Mouse (Mus musculus): ENCODE results near the gene Gmfb. TPM values are rescaled to one million over a fixed set of nuclear protein-coding genes. Genes with fewer than 3 reads are reported as not detected.
A peak's percentile ranks its signal among the peaks of the same experiment; 100 is the strongest.
"Not testable (repeated sequence)": the region's sequence is repeated elsewhere in the genome, so short reads cannot be mapped to it uniquely, and the experiment has no call there.

Gmfb gene
- polyA plus RNA-seq, 1 experiment: 23.9 TPM

- Histone ChIP-seq H3K27me3 (ENCODE audit: control insufficient read depth, insufficient read depth, low read length) (no peaks in the 10 kb centered on the region), H3K27ac (ENCODE audit: control insufficient read depth, insufficient read depth, low read length) (no peak overlapping the region), H3K4me3 (ENCODE audit: control insufficient read depth, insufficient read depth, low read length) (no peak overlapping the region), H3K4me1 (replicated peaks; ENCODE audit: control insufficient read depth, insufficient read depth, low read length) (peaks cover 5% of the 10 kb centered on the region), H3K36me3 (ENCODE audit: control insufficient read depth, insufficient read depth, low read length) (no peaks in the 10 kb centered on the region)
- no peak for DNase-seq
- no peak for TF ChIP-seq POLR2A (IDR thresholded peaks at IDR 0.05; ENCODE audit: control insufficient read depth, extremely low read depth, insufficient read depth, low read length, poor library complexity)
- no peak for TF ChIP-seq CTCF (IDR thresholded peaks at IDR 0.05; ENCODE audit: borderline replicate concordance, control insufficient read depth, extremely low read depth, insufficient read depth, low read length, poor library complexity)
- WGBS: 92% methylated on average over 2 of the region's 2 CpGs
Measured at GRCm38 (mm10) chr14:46823996-46824395, 2.0 kb upstream of the Gmfb start.

DNA sequence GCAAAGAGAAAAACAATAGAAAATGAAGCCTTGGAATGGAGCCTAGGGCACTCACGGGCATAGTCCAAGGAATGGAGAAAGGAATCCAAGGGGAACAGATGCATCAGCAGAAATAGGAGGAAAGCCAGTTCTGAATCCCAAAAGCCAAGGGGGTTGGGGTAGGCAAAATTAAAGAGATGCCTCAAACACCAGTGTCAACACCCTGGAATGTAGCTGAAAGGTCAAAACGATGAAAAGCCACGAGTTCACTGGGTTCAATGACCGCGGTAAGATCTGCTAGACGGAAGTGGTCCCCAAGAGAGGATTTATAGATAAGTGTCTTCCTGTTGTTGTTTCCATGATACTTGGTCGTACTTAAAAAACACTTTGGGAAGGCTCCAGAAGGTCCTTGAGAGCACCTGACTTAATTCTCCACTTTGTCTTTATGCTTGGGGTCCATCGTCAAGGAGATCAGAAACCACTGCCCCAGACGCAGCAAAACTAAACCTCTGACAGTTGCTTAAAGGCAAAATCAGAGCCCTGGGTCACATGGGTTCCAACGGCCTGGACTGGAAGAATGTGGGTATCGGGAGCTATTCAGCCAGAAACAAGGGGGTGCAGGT is 670 bp downstream of the Gmfb start:
- H3K36me3 ChIP-seq (ENCODE audit: control insufficient read depth, insufficient read depth, low read length): no peaks in the 10 kb centered on the region
- no peaks in the 10 kb centered on the region for H3K27me3 ChIP-seq (ENCODE audit: control insufficient read depth, insufficient read depth, low read length)
- H3K27ac ChIP-seq (ENCODE audit: control insufficient read depth, insufficient read depth, low read length): peak overlapping the region; percentile 9
- H3K4me1 ChIP-seq (replicated peaks; ENCODE audit: control insufficient read depth, insufficient read depth, low read length): peaks cover 5% of the 10 kb centered on the region
- peak overlapping the region; percentile 85 for H3K4me3 ChIP-seq (ENCODE audit: control insufficient read depth, insufficient read depth, low read length)
- WGBS: 1% methylated on average over 11 of the region's 11 CpGs
- TF ChIP-seq POLR2A (IDR thresholded peaks at IDR 0.05; ENCODE audit: control insufficient read depth, extremely low read depth, insufficient read depth, low read length, poor library complexity) (no peak), CTCF (IDR thresholded peaks at IDR 0.05; ENCODE audit: borderline replicate concordance, control insufficient read depth, extremely low read depth, insufficient read depth, low read length, poor library complexity) (no peak)
- no peak for DNase-seq

GRCm38 (mm10) chr14:46819961-46820360 is 2.1 kb downstream of the Gmfb start:
- not testable (repeated sequence) for H3K4me1 ChIP-seq (replicated peaks; ENCODE audit: control insufficient read depth, insufficient read depth, low read length); H3K4me3 ChIP-seq (ENCODE audit: control insufficient read depth, insufficient read depth, low read length); H3K36me3 ChIP-seq (ENCODE audit: control insufficient read depth, insufficient read depth, low read length); H3K27ac ChIP-seq (ENCODE audit: control insufficient read depth, insufficient read depth, low read length); DNase-seq; H3K27me3 ChIP-seq (ENCODE audit: control insufficient read depth, insufficient read depth, low read length)
- 89% methylated on average over 6 of the region's 6 CpGs for WGBS

DNA sequence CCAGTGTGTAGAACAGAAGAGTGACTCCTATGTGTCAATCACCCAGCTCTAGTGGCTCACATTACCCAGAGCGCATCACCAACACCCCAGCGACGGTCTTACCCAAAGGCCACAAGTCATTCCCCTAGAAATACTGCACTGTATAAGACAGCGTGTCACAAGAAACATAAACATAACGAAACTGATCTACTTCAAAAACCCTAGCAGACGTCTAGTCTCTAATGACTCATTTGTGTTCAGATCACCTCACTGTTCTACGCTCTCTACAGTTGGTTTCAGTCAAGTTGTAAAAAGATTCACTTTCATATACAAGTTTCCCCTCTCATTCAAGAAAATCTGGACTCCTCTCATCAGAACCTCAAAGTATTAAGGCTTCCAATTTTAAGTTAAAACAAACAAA is 3.3 kb downstream of the Gmfb start:
- DNase-seq: no peak
- Histone ChIP-seq H3K27ac (ENCODE audit: control insufficient read depth, insufficient read depth, low read length) (no peak overlapping the region), H3K4me1 (replicated peaks; ENCODE audit: control insufficient read depth, insufficient read depth, low read length) (peaks cover 5% of the 10 kb centered on the region), H3K36me3 (ENCODE audit: control insufficient read depth, insufficient read depth, low read length) (peaks cover 14% of the 10 kb centered on the region), H3K4me3 (ENCODE audit: control insufficient read depth, insufficient read depth, low read length) (no peak overlapping the region), H3K27me3 (ENCODE audit: control insufficient read depth, insufficient read depth, low read length) (no peaks in the 10 kb centered on the region)
- 94% methylated on average over 7 of the region's 7 CpGs for WGBS
- TF ChIP-seq CTCF (IDR thresholded peaks at IDR 0.05; ENCODE audit: borderline replicate concordance, control insufficient read depth, extremely low read depth, insufficient read depth, low read length, poor library complexity): no peak
- no peak for TF ChIP-seq POLR2A (IDR thresholded peaks at IDR 0.05; ENCODE audit: control insufficient read depth, extremely low read depth, insufficient read depth, low read length, poor library complexity)

GRCm38 (mm10) chr14:46816916-46817622 is 5.0 kb downstream of the Gmfb start:
- Histone ChIP-seq H3K27ac (ENCODE audit: control insufficient read depth, insufficient read depth, low read length) (no peak overlapping the region), H3K27me3 (ENCODE audit: control insufficient read depth, insufficient read depth, low read length) (no peaks in the 10 kb centered on the region), H3K36me3 (ENCODE audit: control insufficient read depth, insufficient read depth, low read length) (peaks cover 26% of the 10 kb centered on the region), H3K4me1 (replicated peaks; ENCODE audit: control insufficient read depth, insufficient read depth, low read length) (peaks cover 5% of the 10 kb centered on the region), H3K4me3 (ENCODE audit: control insufficient read depth, insufficient read depth, low read length) (no peak overlapping the region)
- WGBS: 94% methylated on average over 8 of the region's 8 CpGs
- DNase-seq: no peak
- TF ChIP-seq POLR2A (IDR thresholded peaks at IDR 0.05; ENCODE audit: control insufficient read depth, extremely low read depth, insufficient read depth, low read length, poor library complexity): no peak
- TF ChIP-seq CTCF (IDR thresholded peaks at IDR 0.05; ENCODE audit: borderline replicate concordance, control insufficient read depth, extremely low read depth, insufficient read depth, low read length, poor library complexity): no peak

- DNase-seq: no peak
- H3K27ac ChIP-seq (ENCODE audit: control insufficient read depth, insufficient read depth, low read length): no peak overlapping the region
- H3K4me3 ChIP-seq (ENCODE audit: control insufficient read depth, insufficient read depth, low read length): no peak overlapping the region
- H3K27me3 ChIP-seq (ENCODE audit: control insufficient read depth, insufficient read depth, low read length): no peaks in the 10 kb centered on the region
- no peak for TF ChIP-seq POLR2A (IDR thresholded peaks at IDR 0.05; ENCODE audit: control insufficient read depth, extremely low read depth, insufficient read depth, low read length, poor library complexity)
- no peak for TF ChIP-seq CTCF (IDR thresholded peaks at IDR 0.05; ENCODE audit: borderline replicate concordance, control insufficient read depth, extremely low read depth, insufficient read depth, low read length, poor library complexity)
- H3K36me3 ChIP-seq (ENCODE audit: control insufficient read depth, insufficient read depth, low read length): peaks cover 39% of the 10 kb centered on the region
- peaks cover 2% of the 10 kb centered on the region for H3K4me1 ChIP-seq (replicated peaks; ENCODE audit: control insufficient read depth, insufficient read depth, low read length)
- WGBS: 95% methylated on average over 6 of the region's 6 CpGs
Measured at GRCm38 (mm10) chr14:46815640-46816039, 6.4 kb downstream of the Gmfb start.

- peaks cover 35% of the 10 kb centered on the region for H3K36me3 ChIP-seq (ENCODE audit: control insufficient read depth, insufficient read depth, low read length)
- no peaks in the 10 kb centered on the region for H3K27me3 ChIP-seq (ENCODE audit: control insufficient read depth, insufficient read depth, low read length)
- no peak overlapping the region for H3K4me3 ChIP-seq (ENCODE audit: control insufficient read depth, insufficient read depth, low read length)
- no peak overlapping the region for H3K27ac ChIP-seq (ENCODE audit: control insufficient read depth, insufficient read depth, low read length)
- DNase-seq: no peak
- WGBS: 14% methylated on average over 3 of the region's 3 CpGs
- TF ChIP-seq CTCF (IDR thresholded peaks at IDR 0.05; ENCODE audit: borderline replicate concordance, control insufficient read depth, extremely low read depth, insufficient read depth, low read length, poor library complexity): no peak
- TF ChIP-seq POLR2A (IDR thresholded peaks at IDR 0.05; ENCODE audit: control insufficient read depth, extremely low read depth, insufficient read depth, low read length, poor library complexity): no peak
- H3K4me1 ChIP-seq (replicated peaks; ENCODE audit: control insufficient read depth, insufficient read depth, low read length): no peaks in the 10 kb centered on the region
Measured at GRCm38 (mm10) chr14:46807927-46808326, 14.1 kb downstream of the Gmfb start.
